Mouse (Mus musculus): Measurements from ENCODE around the gene Dlx5. TPM values are rescaled to one million over a fixed set of nuclear protein-coding genes. Genes with fewer than 3 reads are reported as not detected.

The Dlx5 gene
- polyA plus RNA-seq, 1 experiment from 2014 or later: 0.74 TPM

GRCm38 (mm10) chr6:6850324-6851060 lies 31.4 kb downstream of the Dlx5 start:
- H3K27ac ChIP-seq (ENCODE audit: low read depth, low read length): no peak overlapping the region
- WGBS: 3% methylated on average over 26 of the region's 26 CpGs
- no peak overlapping the region for H3K4me2 ChIP-seq (ENCODE audit: low read depth)
- no peaks in the 10 kb centered on the region for H3K36me3 ChIP-seq (ENCODE audit: control insufficient read depth, insufficient read depth, low read length)
- H3K4me3 ChIP-seq (ENCODE audit: low read depth, low read length): no peak overlapping the region
- no peak for ATAC-seq (ENCODE audit: insufficient read depth, low FRiP score, low TSS enrichment)
- peak; percentile 57 for DNase-seq (ENCODE audit: low spot score)
- H3K9ac ChIP-seq (ENCODE audit: low read length): no peak overlapping the region
- no peaks in the 10 kb centered on the region for H3K4me1 ChIP-seq (ENCODE audit: control insufficient read depth, insufficient read depth, low read length)
- peaks cover 83% of the 10 kb centered on the region for H3K27me3 ChIP-seq (ENCODE audit: control insufficient read depth, insufficient read depth, low read length)
- H3K9me3 ChIP-seq (ENCODE audit: control insufficient read depth, low read length): no peaks in the 10 kb centered on the region

GRCm38 (mm10) chr6:6849744-6850143 lies 32.1 kb downstream of the Dlx5 start:
- no peaks in the 10 kb centered on the region for H3K9me3 ChIP-seq (ENCODE audit: control insufficient read depth, low read length)
- ATAC-seq (ENCODE audit: insufficient read depth, low FRiP score, low TSS enrichment) (no peak), DNase-seq (ENCODE audit: low spot score) (no peak)
- no peak overlapping the region for H3K4me3 ChIP-seq (ENCODE audit: low read depth, low read length)
- no peaks in the 10 kb centered on the region for H3K4me1 ChIP-seq (ENCODE audit: control insufficient read depth, insufficient read depth, low read length)
- WGBS: under 1% methylated on average over 12 of the region's 12 CpGs
- no peak overlapping the region for H3K27ac ChIP-seq (ENCODE audit: low read depth, low read length)
- no peak overlapping the region for H3K4me2 ChIP-seq (ENCODE audit: low read depth)
- no peaks in the 10 kb centered on the region for H3K36me3 ChIP-seq (ENCODE audit: control insufficient read depth, insufficient read depth, low read length)
- H3K9ac ChIP-seq (ENCODE audit: low read length): no peak overlapping the region
- peaks cover 75% of the 10 kb centered on the region for H3K27me3 ChIP-seq (ENCODE audit: control insufficient read depth, insufficient read depth, low read length)

GRCm38 (mm10) chr6:6848541-6848940 lies 33.3 kb downstream of the Dlx5 start:
- no peak for DNase-seq (ENCODE audit: low spot score)
- ATAC-seq (ENCODE audit: insufficient read depth, low FRiP score, low TSS enrichment): no peak
- Histone ChIP-seq H3K4me2 (ENCODE audit: low read depth) (no peak overlapping the region), H3K4me3 (ENCODE audit: low read depth, low read length) (no peak overlapping the region), H3K36me3 (ENCODE audit: control insufficient read depth, insufficient read depth, low read length) (no peaks in the 10 kb centered on the region), H3K27ac (ENCODE audit: low read depth, low read length) (no peak overlapping the region), H3K27me3 (ENCODE audit: control insufficient read depth, insufficient read depth, low read length) (peaks cover 63% of the 10 kb centered on the region), H3K9me3 (ENCODE audit: control insufficient read depth, low read length) (no peaks in the 10 kb centered on the region), H3K9ac (ENCODE audit: low read length) (no peak overlapping the region), H3K4me1 (ENCODE audit: control insufficient read depth, insufficient read depth, low read length) (no peaks in the 10 kb centered on the region)
- 7% methylated on average over 4 of the region's 4 CpGs for WGBS

GRCm38 (mm10) chr6:6833301-6833700 lies 48.6 kb downstream of the Dlx5 start:
- Histone ChIP-seq H3K9ac (ENCODE audit: low read length) (no peak overlapping the region), H3K9me3 (ENCODE audit: control insufficient read depth, low read length) (no peaks in the 10 kb centered on the region), H3K36me3 (ENCODE audit: control insufficient read depth, insufficient read depth, low read length) (no peaks in the 10 kb centered on the region), H3K27ac (ENCODE audit: low read depth, low read length) (no peak overlapping the region), H3K27me3 (ENCODE audit: control insufficient read depth, insufficient read depth, low read length) (no peaks in the 10 kb centered on the region), H3K4me1 (ENCODE audit: control insufficient read depth, insufficient read depth, low read length) (no peaks in the 10 kb centered on the region), H3K4me3 (ENCODE audit: low read depth, low read length) (no peak overlapping the region), H3K4me2 (ENCODE audit: low read depth) (no peak overlapping the region)
- ATAC-seq (ENCODE audit: insufficient read depth, low FRiP score, low TSS enrichment): no peak
- DNase-seq (ENCODE audit: low spot score): no peak
- WGBS: 82% methylated on average over 3 of the region's 3 CpGs

GRCm38 (mm10) chr6:6830446-6830845 lies 51.4 kb downstream of the Dlx5 start:
- DNase-seq (ENCODE audit: low spot score): no peak
- H3K36me3 ChIP-seq (ENCODE audit: control insufficient read depth, insufficient read depth, low read length): no peaks in the 10 kb centered on the region
- H3K27ac ChIP-seq (ENCODE audit: low read depth, low read length): no peak overlapping the region
- H3K4me1 ChIP-seq (ENCODE audit: control insufficient read depth, insufficient read depth, low read length): no peaks in the 10 kb centered on the region
- no peaks in the 10 kb centered on the region for H3K9me3 ChIP-seq (ENCODE audit: control insufficient read depth, low read length)
- no peak overlapping the region for H3K9ac ChIP-seq (ENCODE audit: low read length)
- no peak overlapping the region for H3K4me3 ChIP-seq (ENCODE audit: low read depth, low read length)
- no peak for ATAC-seq (ENCODE audit: insufficient read depth, low FRiP score, low TSS enrichment)
- 76% methylated on average over 7 of the region's 7 CpGs for WGBS
- H3K4me2 ChIP-seq (ENCODE audit: low read depth): no peak overlapping the region
- H3K27me3 ChIP-seq (ENCODE audit: control insufficient read depth, insufficient read depth, low read length): no peaks in the 10 kb centered on the region

Other genes starting within 250 kb of the Dlx5 start
- gene Dlx6, start 18.8 kb downstream of the Dlx5 start, polyA plus RNA-seq (2014; fragmentation: Nextera tagmentation; extraction: Ambion mirVana): not detected in 2 replicates
- 7.1 and 7.6 TPM in 2 replicates for gene Sdhaf3, start 73.9 kb upstream of the Dlx5 start, polyA plus RNA-seq (2014; fragmentation: Nextera tagmentation; extraction: Ambion mirVana)